Mouse (Mus musculus) left cerebral cortex, postnatal 14 days (tissue): ENCODE data around the gene Cacng6. TPM values are rescaled to one million over a fixed set of nuclear protein-coding genes. Genes with fewer than 3 reads are reported as not detected.
"Not testable (repeated sequence)": the region's sequence is repeated elsewhere in the genome, so short reads cannot be mapped to it uniquely, and the experiment has no call there.

Experiments used
- DNase-seq, 2 experiments: peaks; one replicate each; pipeline ENCODE4 v3.0.0; 2021 to 2022; ENCODE audit warnings: low spot score in 2 of 2, mixed read lengths in 1 of 2
- intact Hi-C: fragments of 180-260 bp; cut with DNase I; formaldehyde crosslinking; loops from one replicate; pipeline ENCODE4 v1.15.1; 2025
- long read RNA-seq, 2 experiments: library from polyadenylated mRNA; stranded (forward); transcript quantifications; one replicate each; pipeline ENCODE4 v2.0.0; 2021
- total RNA-seq, 2 experiments: library from RNA; stranded (reverse); gene quantifications; 2 replicates each; pipeline ENCODE4 v1.2.3; 2021

Cacng6 gene
- 1 to 10 TPM; 2.0 to 2.7 TPM for total RNA-seq
- long read RNA-seq, experiment 1, partial matches to known transcripts = 0 of 6 reads
- long read RNA-seq, experiment 1, other reads (novel, unspliced or antisense) = 0 of 6 reads
- long read RNA-seq, experiment 2, partial matches to known transcripts = 0 of 1 reads
- long read RNA-seq, experiment 2, other reads (novel, unspliced or antisense) = 0 of 1 reads

DNA sequence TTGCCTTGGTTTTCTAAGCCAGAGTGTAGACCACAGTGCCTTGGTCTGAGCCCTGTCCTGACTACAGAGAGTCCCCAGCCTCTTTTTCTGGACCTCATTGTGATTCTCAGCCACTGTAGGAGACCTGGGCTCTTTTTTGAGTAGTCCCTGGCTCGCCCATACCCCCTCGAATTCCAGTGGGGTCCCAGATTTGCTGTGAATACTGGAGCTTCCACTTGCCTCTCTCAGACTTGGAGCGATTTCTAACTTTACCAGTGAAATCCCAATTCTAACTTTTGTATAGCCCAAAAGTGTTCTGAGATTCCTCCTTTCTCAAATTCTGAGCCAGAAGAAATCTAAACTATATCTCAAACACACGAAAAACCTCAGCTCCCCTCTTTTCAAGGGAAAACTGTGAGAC, at the start of gene Cacng6:
Gene Cacng6 (plus strand): TSS at position 301 of the 400 bp plus-strand sequence.
- DNase-seq = no peak
- intact Hi-C loops = no loop called here

DNA sequence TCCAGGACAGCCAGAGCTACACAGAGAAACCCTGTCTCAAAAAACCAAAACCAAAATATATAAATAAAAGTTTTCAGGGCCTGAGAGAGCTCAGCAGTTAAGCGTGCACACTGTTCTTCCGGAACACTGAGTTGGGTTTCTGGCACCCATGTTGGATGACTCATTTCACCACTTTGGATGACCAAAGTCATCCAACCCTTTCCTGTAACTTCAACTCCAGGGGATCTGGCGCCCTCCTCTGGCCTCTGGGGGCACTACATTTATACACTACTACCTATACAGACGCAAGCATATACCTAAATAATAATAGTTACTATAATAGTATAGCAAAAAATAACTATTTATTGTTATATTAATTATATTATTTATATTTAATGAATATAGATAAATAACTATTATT, 47.2 kb upstream of the Cacng6 start:
- intact Hi-C loops = no loop called here
- peak; percentile 60 to 71 for DNase-seq

DNA sequence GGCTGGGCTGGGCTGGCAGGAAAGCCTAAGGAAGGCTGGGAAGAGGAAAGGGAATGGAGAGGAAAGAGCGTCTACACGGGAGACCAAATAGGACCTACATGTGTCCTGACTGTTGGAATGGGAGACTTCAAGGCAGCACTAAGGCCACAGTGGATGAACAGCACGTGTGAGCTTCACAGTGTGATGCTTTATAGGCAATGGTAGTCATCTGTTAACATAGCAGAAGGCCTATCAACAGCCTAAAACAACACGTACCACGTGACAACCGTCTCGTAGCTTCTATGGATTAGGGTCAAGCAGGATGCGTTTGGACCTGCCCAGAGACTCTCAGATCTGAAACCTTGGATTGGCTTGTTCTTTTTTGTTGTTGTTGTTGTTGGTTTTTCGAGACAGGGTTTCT, 41.9 kb upstream of the Cacng6 start:
- no peak for DNase-seq
- intact Hi-C loops = no loop called here

DNA sequence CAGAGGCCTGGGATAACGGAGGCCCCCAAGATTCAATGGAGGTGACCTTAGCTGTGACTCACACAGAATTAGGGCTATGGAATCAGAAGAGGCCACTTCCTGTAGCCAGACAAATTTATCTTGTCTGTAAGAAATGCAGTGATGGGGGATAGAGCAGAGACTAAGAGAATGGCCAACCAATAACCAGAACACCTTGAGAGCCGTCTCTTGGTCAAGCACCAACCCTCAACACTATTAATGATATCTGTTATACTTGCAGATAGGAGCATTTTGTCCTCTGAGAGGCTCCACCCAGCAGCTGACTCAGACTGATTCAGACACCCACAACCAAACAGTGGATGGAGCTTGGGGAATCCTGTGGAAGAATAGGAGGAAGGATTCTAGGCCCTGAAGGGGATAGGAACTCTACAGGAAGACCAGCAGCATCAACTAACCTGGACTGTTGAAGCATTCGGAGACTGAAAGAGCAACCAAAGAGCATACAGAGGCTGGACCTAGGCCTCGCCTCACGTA, 39.1 kb upstream of the Cacng6 start:
- intact Hi-C loops = no loop called here
- DNase-seq = no peak

DNA sequence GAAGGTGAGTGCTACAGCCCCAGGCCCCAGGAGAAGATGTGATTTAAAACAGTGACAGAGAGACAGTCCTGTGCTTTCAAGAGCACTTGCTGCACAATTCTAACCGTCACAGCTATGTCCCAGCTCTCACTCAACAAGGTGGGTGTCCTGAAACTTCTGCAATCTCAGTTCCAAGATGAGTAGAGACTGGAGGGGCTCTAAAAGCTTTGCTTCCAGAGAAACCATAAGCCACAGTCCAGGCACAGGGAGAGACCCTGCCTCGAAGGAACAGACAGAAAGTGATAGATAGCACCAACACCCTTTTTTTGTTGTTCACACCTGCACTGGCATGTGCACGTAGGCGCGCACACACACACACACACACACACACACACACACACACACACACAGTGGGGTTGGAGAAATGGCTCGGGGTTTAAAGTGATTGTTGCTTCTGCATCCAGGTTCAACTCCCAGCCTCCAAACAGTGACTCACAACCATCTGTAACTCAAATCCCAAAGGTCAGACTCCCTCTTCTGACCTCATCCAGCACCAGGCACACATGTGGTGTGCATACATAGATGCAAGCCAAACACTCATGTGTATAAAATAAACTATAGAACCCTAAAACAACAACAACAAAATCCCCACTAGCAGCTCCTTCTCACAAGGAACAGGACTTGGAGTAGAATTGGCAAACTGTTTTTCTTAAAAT, 37.8 kb upstream of the Cacng6 start:
- intact Hi-C loops = no loop called here
- DNase-seq = no peak

DNA sequence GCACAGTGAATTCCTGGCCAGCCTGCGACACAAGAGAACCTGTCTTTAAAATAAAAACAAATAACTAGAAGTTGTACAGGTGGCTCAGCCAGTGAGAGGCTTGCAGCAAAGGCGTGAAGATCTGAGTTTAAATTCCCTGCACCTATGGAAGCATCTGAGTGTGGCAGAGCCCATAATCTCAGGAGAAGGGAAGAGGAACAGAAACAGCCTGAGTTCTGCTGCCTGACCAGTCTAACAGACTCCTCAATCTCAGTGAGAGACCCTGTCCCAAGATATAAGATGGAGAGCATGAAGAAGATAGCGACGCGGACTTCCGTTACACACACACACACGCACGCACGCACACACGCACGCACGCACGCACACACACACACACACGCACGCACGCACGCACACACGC, 36.2 kb upstream of the Cacng6 start:
- no peak for DNase-seq
- intact Hi-C loops = no loop called here

DNA sequence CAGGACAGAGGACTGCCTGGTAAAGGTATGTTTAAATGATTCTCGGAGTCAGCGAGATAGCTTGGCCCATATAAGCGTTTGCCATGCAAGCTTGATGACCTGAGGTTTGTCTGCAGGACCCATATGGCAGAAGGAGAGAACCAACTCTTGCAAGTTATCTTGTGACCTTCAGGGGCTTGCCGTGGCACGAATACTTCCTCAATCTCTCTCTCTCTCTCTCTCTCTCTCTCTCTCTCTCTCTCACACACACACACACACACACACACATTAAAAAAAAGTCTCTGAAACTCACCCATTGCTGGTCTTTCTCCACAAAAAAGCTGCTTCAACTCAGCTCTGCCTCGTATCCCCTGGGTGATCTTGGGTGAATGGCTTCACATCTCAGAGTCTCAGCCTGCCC, 35.1 kb upstream of the Cacng6 start:
- no peak for DNase-seq
- intact Hi-C loops = no loop called here

DNA sequence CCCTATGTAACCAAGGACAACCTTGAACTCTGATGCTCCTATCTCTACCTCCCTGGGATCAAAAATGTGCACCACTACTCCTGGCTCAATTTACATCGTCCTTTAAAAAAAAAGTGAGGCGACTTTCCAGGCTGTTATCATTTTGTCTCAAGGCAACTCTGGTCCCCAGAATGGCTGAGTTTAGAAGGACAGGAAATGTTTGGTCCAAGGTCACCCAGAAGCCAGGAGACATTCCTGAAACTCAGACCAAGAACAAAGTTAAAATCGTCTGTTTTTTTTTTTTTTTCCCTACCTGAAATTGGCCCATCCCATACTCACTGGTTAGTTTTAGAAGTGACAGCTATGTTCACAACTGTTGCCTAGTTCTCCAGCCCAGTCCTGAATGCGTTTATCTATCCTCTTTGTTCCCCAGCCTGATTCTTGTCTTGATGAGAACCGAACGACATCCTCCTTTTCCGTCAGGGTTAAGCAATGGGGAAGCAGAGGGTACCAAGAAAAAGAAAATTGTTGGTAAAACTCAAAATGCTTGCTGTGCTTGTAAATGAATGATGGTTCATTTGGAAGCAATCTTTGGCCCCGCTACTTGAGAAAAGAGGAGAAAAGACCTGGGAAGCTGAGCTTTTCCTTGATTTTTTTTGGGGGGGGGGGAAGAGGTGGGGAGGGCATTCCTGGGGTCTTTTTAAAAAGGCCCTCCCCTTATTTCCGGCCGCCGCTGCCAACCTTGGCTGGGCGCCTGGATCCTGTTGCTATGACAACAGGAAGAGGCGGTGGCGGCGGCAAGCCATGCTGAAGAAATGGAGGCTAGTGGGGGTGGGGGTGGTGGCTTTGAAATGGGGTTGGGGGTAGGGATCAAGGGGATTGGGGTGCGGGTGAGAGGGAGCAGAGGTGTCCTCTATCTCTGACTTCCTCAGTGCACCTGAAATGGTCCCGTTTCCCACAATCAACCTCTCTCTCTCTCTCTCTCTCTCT, 34.3 kb upstream of the Cacng6 start:
- intact Hi-C loops = no loop called here
- DNase-seq = peak; percentile 75 to 86

DNA sequence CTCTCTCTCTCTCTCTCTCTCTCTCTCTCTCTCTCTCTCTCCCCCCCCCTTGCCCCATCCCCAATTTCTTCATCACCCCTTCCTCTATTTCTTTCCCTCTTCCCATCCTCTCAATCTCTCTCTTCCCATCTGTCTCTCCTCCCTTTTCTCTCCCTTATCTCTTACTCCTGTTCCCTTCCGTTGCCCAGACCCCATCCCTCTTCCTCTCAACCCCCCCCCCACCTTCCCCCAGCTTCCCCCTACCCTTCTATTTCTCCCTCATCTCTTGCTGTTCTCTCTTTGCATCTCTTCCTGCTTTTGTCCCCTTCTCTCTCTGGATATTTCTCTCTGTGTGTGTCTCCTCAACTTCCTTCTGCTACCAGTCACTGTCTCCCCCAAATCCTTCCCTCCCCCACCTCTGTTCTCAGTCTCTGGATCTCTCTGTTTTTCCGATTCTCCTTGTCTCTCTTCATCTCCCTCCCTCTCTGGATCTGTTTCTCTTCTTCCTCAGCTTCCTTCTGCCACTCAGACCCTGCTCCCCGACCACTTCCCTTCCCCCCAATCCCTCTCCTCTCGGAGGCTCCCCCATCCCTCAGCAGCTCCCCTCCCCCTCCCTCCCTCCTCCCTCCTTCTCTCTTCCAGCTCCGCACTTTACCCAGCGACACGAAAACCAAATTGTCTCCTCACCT, 33.4 kb upstream of the Cacng6 start, which contains the start of gene Cacng8:
Gene Cacng8 (plus strand): TSS at position 271 of the 668 bp plus-strand sequence.
- intact Hi-C loops = no loop called here
- DNase-seq = no peak

DNA sequence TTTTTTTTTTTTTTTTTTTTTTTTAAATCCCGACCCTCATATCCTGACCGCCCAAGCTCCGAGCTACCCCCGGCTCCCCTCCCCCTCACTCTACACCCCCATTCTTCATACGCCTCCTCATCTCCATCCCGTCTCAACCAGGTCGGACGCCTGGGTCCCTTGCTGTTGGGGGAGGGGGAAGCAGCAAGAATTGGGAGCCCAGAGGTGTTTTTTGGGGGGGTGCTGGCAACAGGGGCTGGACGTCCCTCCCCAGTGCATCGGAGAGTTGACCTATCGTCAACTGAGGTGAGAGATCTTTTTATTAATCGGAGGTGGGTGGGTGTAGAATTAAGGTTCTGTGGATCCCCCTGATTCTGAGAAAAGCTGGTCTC, 32.9 kb upstream of the Cacng6 start:
- intact Hi-C loops = no loop called here

DNA sequence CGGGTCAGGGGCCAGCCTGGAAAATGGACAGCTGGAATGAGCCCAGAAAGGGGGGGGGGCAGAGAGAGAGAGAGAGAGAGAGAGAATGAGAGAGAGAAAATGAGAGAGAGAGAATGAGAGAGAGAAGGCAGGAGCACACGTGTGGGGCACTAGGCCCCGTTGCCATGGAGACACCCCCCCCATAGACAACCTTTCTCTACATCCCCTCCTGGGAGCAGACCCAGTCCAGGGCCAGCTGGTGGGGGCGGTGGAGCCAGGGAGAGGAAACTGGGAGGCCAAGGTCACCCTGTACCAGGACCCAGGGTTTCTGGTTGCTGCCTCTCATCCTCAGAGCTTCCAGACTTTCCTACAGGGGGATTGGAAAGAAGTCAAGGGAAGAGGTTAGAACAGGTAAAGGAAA, 32.2 kb upstream of the Cacng6 start:
- intact Hi-C loops = no loop called here
- no peak for DNase-seq

More for the DNA sequence above, 32.9 kb upstream of the Cacng6 start:
- no peak for DNase-seq

DNA sequence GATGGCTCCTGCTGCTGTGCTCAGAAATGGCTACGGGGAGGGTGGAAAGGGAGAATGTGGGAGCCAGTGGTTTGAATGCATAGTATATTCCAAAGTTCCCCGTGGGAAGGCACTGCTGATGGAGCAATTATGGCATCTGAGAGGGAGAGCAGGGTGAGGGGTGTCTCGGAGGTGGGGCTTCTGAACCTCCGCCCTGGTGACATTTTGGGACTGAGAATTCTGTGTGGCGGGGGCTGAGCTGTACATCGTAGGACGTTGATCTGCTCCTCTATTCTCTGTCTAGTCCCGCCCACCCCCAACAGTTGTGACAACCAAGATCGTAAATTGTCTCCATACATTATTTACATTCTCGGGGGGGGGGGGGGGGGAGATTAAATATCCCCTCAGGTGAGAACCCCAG, 26.6 kb upstream of the Cacng6 start:
- intact Hi-C loops = no loop called here
- no peak for DNase-seq

DNA sequence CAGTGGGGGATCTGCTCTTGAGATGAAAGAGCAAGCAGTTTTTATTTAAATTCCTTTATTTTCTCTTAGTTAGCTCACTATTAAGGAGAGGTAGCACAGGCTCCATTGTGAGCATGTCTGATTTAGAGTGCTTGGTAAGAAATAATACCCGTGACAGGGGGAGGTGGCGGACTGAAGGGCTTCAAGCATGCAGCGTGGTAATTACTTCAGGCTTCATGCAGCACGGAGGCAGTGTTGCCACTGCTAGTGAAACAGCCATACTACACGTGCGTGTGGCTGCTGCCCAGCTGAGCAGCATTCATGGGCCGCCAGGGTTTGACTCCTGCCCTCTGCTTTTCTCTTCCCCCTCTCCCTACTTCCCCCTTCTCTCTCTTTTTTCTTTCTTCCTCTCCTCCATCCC, 26.2 kb upstream of the Cacng6 start:
- no peak for DNase-seq
- intact Hi-C loops = no loop called here

DNA sequence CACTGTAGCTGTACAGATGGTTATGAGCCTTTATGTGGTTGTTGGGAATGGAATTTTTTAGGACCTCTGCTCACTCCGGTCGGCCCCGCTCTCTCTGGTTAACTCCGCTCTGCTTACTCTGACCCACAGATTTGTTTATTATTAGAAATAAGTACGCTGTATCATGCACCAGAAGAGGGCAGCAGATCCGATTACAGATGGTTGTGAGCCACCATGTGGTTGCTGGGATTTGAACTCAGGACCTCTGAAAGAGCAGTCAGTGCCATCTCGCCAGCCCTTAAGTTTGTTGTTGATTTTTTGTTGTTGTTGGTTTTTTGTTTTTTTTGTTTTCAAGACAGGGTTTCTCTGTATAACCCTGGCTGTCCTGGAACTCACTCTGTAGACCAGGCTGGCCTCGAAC, 25.6 kb upstream of the Cacng6 start:
- DNase-seq, intact Hi-C loops: not testable (repeated sequence)

DNA sequence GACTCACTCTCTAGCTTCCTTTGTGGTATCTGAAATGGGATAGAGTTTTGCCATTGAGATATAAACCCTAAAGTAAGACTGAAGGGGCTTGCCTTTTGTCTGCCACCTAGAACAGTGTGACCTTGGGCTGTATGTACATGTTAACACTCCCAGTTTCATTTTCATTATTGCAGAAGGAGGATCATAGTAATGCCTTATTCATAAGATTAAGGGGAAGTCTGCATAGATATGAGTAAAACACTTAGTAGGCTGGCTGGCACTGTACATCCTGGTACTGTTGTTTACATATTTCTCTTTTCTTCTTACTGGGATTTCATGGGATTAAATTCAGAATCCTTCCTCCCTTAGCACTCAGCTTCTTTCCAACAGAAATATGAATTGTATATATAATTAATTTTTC, 24.1 kb upstream of the Cacng6 start:
- DNase-seq = no peak
- intact Hi-C loops = no loop called here

DNA sequence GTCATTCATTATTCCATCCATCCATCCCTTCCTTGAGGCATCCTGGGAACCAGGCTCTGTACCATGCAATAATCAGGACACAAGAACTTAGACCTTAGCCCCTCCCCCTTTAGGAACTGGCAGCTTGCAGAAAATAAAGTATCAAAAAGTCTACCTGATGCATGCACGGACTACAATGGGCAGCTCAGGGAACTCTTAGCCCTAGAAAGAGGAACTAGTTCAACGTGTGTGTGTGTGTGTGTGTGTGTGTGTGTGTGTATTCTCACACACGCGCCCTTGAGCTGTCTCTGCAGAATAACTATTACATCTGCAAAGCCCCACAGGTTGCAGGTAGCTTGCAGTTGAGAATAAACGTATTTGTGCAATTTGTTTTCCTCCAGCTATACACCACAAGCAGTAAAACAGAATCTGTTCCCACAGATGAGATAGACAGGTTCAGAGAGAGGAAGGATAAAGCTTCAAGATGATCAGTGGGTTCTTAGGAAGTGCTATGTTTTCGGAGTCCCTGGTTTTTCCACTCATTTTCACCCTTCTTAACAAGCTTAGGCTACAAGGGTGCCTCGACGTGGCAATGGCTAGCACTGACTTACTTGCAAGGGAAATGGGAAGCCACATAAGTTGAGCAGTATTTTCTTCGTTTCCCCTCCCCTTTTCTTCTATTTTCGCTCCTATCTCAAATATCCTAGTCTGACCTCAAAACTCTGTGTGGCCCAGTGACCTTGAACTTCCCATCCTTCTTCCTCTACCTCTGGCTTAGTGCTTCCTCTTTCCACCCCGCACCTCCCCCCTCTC, 14.1 kb upstream of the Cacng6 start:
- no peak for DNase-seq
- intact Hi-C loops = no loop called here

DNA sequence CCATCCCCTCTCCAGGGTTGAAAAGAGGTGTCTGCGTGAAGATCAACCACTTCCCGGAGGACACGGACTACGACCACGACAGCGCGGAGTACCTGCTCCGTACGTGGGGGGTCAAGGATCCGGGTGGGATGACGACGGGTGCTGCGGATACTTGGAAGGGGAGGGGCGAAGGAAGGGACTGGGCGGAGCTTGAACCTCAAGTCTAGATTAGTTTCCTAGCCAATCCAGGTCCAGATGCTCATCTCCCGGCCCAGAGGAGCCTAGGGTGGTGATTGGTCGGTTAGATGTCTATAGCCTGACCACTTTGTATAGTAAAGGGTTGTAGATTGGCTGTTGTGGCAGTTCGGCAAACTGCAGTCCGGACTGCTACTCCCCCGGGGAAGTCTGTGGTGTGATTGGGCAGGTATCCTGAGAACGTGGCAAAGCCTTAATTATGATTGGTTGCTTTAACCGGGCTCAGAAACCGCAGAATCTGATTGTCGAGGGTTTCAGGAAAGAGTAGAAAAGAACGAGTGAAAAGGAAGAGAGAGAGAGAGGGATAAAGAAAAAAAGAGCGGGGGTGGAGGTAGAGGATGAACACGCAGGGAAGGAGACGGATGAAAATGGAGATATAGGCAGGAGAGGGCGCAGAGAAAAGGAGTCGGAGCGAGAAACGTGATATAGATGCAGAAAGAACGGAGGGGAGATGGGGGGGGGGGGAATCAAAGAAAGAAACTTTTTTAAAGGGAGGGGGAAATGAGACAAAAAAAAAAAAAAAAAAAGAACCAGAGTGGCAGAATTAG, 12.6 kb upstream of the Cacng6 start:
- intact Hi-C loops = no loop called here
- peak; percentile 52 to 87 for DNase-seq

DNA sequence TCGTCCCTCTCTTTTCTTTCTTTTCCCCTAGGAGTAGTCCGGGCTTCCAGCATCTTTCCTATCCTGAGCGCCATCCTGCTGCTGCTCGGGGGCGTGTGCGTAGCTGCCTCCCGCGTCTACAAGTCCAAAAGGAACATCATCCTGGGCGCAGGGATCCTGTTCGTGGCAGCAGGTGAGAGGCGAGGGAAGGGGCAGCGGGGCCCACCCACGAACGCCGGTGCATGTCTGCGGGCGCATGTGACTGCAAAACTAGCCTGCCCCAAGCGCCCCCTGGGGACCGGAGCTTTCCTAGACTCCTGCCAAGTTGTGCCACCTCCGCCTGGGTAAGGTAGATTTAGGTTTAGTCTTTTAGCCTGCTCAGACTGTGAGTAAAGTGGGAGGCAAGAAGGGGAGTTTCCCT, 12.0 kb upstream of the Cacng6 start:
- DNase-seq = peak in 1 of 2 experiments; percentile 55
- intact Hi-C loops = no loop called here
